Mouse (Mus musculus): ENCODE measurements around the gene Arhgap5.
A peak's percentile ranks its signal among the peaks of the same experiment; 100 is the strongest.

Gene Arhgap5

GRCm38 (mm10) chr12:52503456-52504320 lies at the start of gene Arhgap5:
Gene Arhgap5, plus strand, starts transcription at chr12:52503972.
- DNase-seq (ENCODE audit: low spot score): peak; percentile 87

GRCm38 (mm10) chr12:52464593-52464992 lies 39.2 kb upstream of the Arhgap5 start:
- no peak for DNase-seq (ENCODE audit: low spot score)

DNA sequence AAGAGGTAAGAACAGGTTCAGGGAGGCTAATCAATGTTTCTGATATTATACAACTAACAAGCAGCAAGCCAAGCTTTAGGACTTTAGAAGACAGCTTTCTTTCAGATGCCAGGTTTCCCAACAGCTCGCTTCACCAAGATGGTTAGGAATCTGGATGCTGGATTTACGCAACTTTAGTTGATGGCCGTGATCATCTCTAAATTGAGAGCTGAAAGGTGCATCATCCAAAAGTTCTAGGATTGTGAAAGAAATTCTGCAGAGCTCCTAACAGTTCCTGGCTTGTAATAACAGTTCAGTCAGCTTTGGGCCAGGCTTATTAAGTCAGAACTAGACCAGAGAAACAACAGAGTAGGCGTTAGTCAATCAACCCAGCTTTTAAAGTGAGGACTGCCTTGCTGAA lies 32.2 kb upstream of the Arhgap5 start:
- no peak for DNase-seq (ENCODE audit: low spot score)

DNA sequence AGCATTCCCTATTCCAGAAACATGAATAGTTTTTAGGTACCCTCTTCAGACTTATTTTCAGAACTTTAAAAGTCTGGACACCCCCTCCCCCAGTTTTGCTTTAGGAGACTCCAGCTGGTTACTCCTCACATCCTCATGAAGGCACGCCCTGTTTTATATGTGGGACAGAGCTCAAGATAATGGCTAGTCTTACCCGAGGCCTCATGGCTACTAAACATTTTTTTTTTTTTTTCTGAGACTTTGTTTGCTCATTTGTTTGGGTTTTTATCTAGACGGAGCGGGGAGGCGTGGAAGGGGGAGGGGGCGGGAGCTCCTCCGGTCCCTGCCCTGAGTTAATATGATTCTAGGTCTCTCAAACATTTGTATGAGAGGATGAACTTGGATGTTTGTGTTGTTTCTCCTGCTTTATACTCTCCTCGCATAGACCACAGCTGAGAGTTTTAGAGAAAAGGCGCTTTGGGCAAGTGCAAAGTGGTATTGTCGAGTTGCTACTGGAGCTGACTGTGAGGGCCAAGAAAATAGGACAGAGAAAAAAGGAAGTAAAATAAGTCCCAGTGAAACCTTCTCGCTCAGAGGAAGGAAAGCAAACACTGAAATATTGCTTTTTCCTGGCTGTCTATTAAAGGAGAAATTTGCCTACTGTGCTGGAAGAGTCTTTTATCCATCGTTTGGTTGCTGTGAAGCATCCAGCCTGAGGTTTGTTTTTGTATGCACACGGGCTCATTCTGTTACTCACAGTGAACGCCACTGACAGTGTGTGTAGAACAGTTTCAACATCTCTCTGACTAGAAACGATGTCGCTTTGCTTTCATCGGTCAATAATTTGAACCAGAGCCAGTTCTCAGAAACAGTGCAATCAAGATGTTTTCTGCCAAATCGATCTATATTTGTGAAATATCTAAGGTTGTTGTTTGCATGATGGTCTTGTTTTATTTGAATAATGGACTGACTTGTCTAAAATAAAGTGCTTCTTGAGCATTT lies 29.5 kb upstream of the Arhgap5 start:
- no peak for DNase-seq (ENCODE audit: low spot score)

DNA sequence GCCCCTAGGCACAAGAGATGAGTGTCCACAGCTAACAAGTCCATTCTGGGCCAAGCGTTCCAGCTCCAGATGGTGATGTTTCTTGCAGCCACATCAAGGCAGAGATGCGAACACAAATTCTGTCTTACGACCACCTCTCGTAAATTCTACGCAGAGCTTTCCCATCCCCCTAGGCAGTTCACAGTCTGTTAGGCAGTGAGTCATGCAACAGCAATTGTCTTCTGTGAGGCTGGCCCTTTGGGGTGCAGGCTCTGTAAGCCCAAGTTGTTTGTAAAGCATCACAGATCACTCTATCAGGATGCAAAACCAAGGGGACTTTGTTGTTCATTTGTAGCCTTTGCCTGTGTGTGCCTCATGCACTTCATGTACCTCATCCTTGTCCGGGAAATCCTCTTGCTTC lies 27.7 kb upstream of the Arhgap5 start:
- DNase-seq (ENCODE audit: low spot score): no peak

DNA sequence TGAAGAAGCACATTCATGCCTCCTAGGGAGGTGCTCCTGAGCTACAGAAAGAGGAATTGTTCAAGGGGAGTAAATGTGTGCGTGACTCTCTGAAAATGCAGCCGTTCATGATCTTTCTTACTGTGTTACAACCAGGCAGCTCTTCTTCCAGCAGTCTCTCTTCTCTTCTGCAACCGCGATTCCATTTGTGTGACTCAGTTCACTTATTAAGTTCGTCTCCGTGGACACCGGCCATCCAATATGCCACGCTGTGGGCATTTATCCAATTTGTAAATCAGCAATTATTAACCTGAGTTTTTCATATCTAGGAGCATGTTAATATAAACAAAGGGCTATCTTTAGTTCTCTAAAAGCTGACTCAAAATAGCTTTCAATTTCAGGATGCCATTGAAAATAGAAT lies 25.2 kb upstream of the Arhgap5 start:
- no peak for DNase-seq (ENCODE audit: low spot score)

GRCm38 (mm10) chr12:52479323-52479722 lies 24.4 kb upstream of the Arhgap5 start:
- DNase-seq (ENCODE audit: low spot score): no peak

GRCm38 (mm10) chr12:52480851-52481250 lies 22.9 kb upstream of the Arhgap5 start:
- no peak for DNase-seq (ENCODE audit: low spot score)

DNA sequence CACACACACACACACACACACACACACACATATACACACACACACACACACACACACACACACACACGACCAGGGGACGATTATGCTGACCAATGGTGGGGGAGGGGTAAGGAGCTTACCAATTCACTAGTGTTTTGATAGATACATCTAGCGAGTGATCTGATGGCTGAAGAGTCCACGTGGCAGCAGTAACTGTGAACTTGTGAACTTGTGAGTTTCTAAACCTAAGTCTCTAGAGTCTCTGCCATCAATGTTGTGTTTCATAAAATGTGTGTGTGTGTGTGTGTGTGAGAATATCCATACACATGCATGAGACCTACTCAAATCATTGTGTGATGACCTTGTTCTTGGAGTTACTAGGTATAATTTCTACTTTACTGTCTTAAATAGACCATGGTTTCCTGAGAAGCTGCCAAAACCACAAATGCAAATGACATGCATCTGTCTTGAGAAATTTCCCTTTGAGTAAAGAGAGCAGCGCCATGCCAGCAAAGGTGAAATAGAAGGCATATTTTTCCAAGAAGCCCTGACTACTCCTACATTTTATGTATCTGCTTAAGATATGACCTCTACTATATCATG lies 21.7 kb upstream of the Arhgap5 start:
- no peak for DNase-seq (ENCODE audit: low spot score)

DNA sequence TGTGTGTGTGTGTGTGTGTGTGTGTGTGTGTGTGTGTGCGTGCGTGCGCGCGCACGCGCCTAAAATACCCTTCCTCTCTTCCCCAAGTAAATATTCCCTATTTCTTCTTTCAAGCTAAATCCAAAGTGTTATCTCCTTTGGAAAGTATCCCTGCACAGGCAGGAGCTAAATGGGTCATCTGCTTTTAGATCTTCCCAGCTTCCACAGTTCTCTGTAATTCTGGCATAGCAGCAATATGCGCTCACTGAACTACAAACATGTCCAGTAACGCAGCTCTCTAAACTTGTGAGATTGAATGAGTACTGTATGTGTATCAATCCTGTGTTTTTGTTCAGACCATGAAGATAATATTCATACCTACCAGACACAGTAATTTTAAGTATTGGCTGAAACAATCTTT lies 20.6 kb upstream of the Arhgap5 start:
- no peak for DNase-seq (ENCODE audit: low spot score)

GRCm38 (mm10) chr12:52488266-52488975 lies 15.4 kb upstream of the Arhgap5 start:
- DNase-seq (ENCODE audit: low spot score): no peak

- no peak for DNase-seq (ENCODE audit: low spot score)
Observed at GRCm38 (mm10) chr12:52493281-52493681, 10.5 kb upstream of the Arhgap5 start.

DNA sequence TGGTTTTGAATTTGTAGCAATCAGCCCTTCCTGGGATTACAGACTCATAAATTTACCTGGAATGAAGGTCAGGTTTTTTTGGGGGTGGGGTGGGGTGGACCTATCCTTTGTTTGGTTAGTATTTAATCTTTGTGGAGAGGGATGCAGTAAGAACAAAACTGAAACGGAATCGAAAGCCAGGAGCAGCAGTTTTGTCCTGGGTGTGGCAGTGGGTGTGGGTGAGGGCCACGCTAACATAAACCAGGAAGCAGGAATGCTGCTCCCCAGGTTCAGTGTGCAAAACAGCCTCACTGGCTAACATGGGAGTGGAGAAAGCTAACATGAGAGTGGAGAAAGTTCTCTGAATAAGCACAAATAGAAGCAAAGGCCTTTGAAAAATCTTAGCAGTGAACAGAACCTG lies 6.6 kb upstream of the Arhgap5 start:
- DNase-seq (ENCODE audit: low spot score): no peak

GRCm38 (mm10) chr12:52500915-52501833 lies 2.6 kb upstream of the Arhgap5 start:
- no peak for DNase-seq (ENCODE audit: low spot score)

DNA sequence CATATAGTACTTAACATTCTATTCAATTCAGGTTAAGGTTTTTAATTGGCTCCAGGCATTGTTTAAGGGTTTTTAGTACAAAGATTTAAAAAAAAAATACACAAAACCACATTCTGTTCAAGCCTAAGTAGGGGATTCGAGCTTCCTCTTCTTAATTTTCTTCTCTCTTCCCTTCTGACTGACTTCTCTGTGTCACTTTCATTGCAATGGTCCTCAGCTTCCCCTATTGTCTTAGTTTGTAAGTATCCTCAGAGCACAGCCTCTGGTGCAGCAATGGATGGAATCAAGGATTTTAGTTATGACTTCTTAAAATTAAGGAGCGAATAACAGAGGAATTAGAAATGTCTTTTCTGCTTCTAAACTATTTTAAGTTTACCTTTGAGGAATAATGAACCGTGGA lies 1.6 kb upstream of the Arhgap5 start:
- no peak for DNase-seq (ENCODE audit: low spot score)

DNA sequence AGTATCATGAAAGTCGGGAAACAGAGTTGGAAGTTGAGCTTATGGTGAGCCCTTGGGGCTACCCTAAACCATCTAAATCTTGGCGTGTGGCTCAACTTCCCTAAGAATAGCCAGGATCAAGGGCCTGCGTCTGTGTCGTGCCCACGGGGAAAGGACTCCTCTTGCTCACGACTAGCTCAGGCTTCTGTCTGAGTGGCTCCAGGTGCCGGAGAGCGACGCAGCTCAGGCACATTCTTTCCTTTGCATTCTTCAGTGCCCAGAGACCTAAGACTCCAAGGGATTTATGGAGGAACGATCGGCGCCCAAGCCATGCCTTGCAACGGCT lies 679 bp upstream of the Arhgap5 start:
- DNase-seq (ENCODE audit: low spot score): no peak

DNA sequence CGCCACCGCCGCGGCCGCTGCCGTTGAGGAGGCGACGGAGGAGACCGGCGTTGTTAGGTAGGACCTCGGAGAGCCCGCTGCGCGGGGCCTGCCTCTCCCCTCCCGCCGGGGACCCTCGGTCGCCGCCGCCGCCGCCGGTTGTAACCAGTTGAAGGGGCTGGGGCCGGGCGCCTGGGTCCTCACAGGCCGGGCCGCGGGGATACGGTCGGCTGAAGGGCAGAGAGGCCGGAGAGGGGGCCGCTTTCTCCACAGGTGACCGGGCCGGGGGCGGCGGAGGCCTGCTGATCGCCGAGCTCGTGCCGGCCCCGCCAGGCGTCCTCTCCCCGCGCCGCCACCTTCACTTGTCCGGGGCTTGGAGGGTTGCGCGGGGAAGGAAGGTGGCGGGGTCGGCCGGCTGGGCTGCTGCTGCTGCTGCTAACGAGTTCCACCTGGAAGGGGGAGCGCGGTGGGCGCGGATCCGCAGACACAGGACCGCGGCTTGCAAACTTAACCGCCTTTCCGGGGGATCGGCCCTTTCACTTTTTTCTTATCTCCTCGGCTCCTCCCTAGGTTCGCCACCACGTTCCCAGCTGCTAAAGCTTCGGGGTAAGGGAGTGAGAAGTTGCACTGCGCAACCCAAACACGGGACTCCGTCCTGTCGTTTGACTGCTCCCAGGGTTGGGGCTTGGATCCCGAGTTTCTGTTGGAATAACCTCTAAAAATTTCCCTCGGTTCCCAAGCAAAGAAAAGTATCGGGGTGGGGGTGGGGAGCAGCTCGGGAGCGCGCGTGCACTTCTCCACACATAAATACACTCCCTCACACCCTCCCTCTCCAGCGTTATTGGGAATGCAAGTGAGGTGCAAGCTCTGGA lies 784 bp downstream of the Arhgap5 start:
- peak; percentile 46 for DNase-seq (ENCODE audit: low spot score)

DNA sequence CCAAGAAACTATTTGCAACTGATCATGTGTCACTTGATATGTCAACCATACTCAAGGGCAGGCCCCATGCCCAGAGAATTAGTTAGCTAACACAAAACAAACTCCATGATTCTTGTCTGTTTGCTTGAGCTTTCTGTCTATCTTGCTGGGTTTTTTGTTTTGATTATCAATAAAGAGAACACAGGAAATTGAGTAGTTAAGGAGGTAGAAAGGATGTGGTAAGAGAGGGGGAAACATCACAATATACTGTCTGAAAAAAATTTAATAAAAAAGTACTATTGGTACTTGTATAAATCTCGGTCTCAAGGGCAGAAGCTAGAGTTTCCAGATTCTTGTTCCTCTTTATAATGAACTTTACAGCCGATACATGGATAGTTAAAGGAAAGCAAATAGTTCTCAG lies 20.9 kb downstream of the Arhgap5 start:
- no peak for DNase-seq (ENCODE audit: low spot score)

GRCm38 (mm10) chr12:52525486-52525885 lies 21.7 kb downstream of the Arhgap5 start:
- DNase-seq (ENCODE audit: low spot score): no peak

- no peak for DNase-seq (ENCODE audit: low spot score)
Observed at GRCm38 (mm10) chr12:52529740-52530139, 26.0 kb downstream of the Arhgap5 start.
